ENCODE assay signal across 7 mouse cellular contexts in genomic region chr10:119131977-119132376, GRCm38 (mm10).
DNase-seq lines count a peak whose midpoint lies in the region; ATAC-seq and TF ChIP-seq lines count a peak whose summit lies in the region.

No protein-coding gene starts in this region.

- H3K27ac ChIP-seq in embryonic facial prominence, embryonic 12.5 days, result no peak overlapping the region
- H3K27ac ChIP-seq in intestine, postnatal 0 days (ENCODE audit: low read depth, low read length), result no peak overlapping the region

- H3K9ac ChIP-seq in embryonic facial prominence, embryonic 12.5 days, result 0 out of 2 replicates have a peak overlapping the region, but pooled peaks have one; percentile 1
- H3K9ac ChIP-seq in intestine, postnatal 0 days (ENCODE audit: low read depth, low read length), result no peak overlapping the region

- H3K27me3 ChIP-seq in embryonic facial prominence, embryonic 12.5 days, result no peaks in the 10 kb centered on the region
- H3K27me3 ChIP-seq in intestine, postnatal 0 days (replicated peaks; ENCODE audit: control insufficient read depth, insufficient read depth, low read length), result no peaks in the 10 kb centered on the region

- no peaks in the 10 kb centered on the region for H3K9me3 ChIP-seq in embryonic facial prominence, embryonic 12.5 days
- H3K9me3 ChIP-seq in intestine, postnatal 0 days (ENCODE audit: control insufficient read depth), result no peaks in the 10 kb centered on the region

- no peaks in the 10 kb centered on the region for H3K36me3 ChIP-seq in embryonic facial prominence, embryonic 12.5 days
- no peaks in the 10 kb centered on the region for H3K36me3 ChIP-seq in intestine, postnatal 0 days (ENCODE audit: control insufficient read depth, insufficient read depth)

- TF ChIP-seq CTCF in intestine, postnatal 0 days (IDR thresholded peaks at IDR 0.05; ENCODE audit: low read depth), result no peak

- peak; percentile 63; the same call in 1 of the 2 replicates for ATAC-seq in embryonic facial prominence, embryonic 12.5 days (ENCODE audit: insufficient number of reproducible peaks, insufficient read depth, low FRiP score, low TSS enrichment)
- ATAC-seq in intestine, postnatal 0 days, result no peak; the same call in 1 of the 2 replicates
- no peak for ATAC-seq in erythroid progenitor cell, adult 5-6 weeks (replicated peaks; ENCODE audit: low FRiP score, poor library complexity, severe bottlenecking)

- peak; percentile 54 to 75 for DNase-seq in right cerebral cortex, postnatal 10 days (ENCODE audit: low spot score in 2 of 2)
- DNase-seq in right cerebral cortex, adult 18-20 months, result no peak
- peak; percentile 26 for DNase-seq in right cerebral cortex, postnatal 4 days
- no peak for DNase-seq in ovary, postnatal 10 days (ENCODE audit: low spot score)

- peak overlapping the region; percentile 42 for H3K4me2 ChIP-seq in embryonic facial prominence, embryonic 12.5 days (replicated peaks)
- H3K4me2 ChIP-seq in intestine, postnatal 0 days (replicated peaks; ENCODE audit: low read depth), result peak overlapping the region; percentile 27; the same call in 1 of the 2 replicates

- WGBS in embryonic facial prominence, embryonic 12.5 days, result 20% methylated on average over 16 of the region's 16 CpGs
- 38% methylated on average over 16 of the region's 16 CpGs for WGBS in intestine, postnatal 0 days

- H3K4me1 ChIP-seq in embryonic facial prominence, embryonic 12.5 days, result peaks cover 9% of the 10 kb centered on the region; the same call in 1 of the 2 replicates
- H3K4me1 ChIP-seq in intestine, postnatal 0 days (replicated peaks; ENCODE audit: control insufficient read depth, insufficient read depth, low read length), result no peaks in the 10 kb centered on the region

- peak overlapping the region; percentile 12; the same call in 1 of the 2 replicates for H3K4me3 ChIP-seq in embryonic facial prominence, embryonic 12.5 days
- H3K4me3 ChIP-seq in intestine, postnatal 0 days (ENCODE audit: low read depth, low read length), result no peak overlapping the region

Comparison
In these comparisons a context has a peak if more than half of its experiments do, and no peak if none do; other contexts are left out.
1. DNase-seq: peak in right cerebral cortex, postnatal 10 days (2 of 2) and right cerebral cortex, postnatal 4 days (single experiment); none in right cerebral cortex, adult 18-20 months (single experiment) and ovary, postnatal 10 days (single experiment).